In the genomic region with DNA sequence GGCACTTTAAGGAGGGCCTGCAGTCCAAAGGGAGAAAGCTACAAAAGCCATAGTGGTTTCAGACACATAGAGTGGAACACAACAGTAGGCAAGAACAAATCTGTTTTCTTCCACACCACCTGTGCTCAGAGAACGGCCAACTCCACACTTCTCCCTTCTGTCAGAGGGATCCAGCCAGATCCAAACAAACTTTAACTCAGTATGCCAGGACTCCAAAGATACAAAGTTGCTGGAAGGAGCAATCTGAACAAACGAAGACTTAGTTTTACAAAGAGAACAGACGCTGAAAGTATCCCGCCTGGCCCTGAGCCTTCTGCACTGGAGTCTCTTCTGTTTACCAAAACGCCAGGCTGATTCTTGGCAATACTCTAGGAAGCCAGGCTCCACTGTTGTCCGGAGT, we compare ENCODE assay signal across 18 mouse cellular contexts. TPM values are rescaled to one million over a fixed set of nuclear protein-coding genes. Genes with fewer than 3 reads are reported as not detected.
A peak's percentile ranks its signal among the peaks of the same experiment; 100 is the strongest.
DNase-seq lines count a peak whose midpoint lies in the region; TF ChIP-seq lines count a peak whose summit lies in the region.
"Had no signal": no experiment of that assay in that cellular context is flagged by ENCODE, and none has a peak within 500 bp of the region (broad histone marks: within the 10 kb centered on the region; RNA-seq: fewer than 3 reads in every experiment).

No protein-coding gene starts in this region.

- no peak for TF ChIP-seq EP300 in ES-Bruce4 (IDR thresholded peaks at IDR 0.05; ENCODE audit: insufficient read depth, low read depth, low read length)

- H3K9ac ChIP-seq in ES-Bruce4 (ENCODE audit: low read depth, poor library complexity, severe bottlenecking), result no peak overlapping the region
- H3K9ac ChIP-seq: heart, embryonic 12.5 days; hindbrain, embryonic 14.5 days had no signal

- no peak for TF ChIP-seq CTCF in gastrocnemius, adult 2 months (IDR thresholded peaks at IDR 0.05)
- no peak for TF ChIP-seq CTCF in ES-Bruce4 (IDR thresholded peaks at IDR 0.05; ENCODE audit: low read depth, low read length)

- no peak overlapping the region for H3K4me3 ChIP-seq in gastrocnemius, adult 2 months
- no peak overlapping the region for H3K4me3 ChIP-seq in ES-Bruce4 (ENCODE audit: low read depth, low read length)
- H3K4me3 ChIP-seq: embryonic facial prominence, embryonic 10.5 days; heart, embryonic 12.5 days; hindbrain, embryonic 10.5 days had no signal

- TF ChIP-seq POLR2A in ES-Bruce4 (IDR thresholded peaks at IDR 0.05; ENCODE audit: insufficient read depth, low read length), result no peak

- no peaks in the 10 kb centered on the region for H3K27me3 ChIP-seq in ES-Bruce4 (ENCODE audit: control insufficient read depth, insufficient read depth, low read length, poor library complexity, severe bottlenecking)
- H3K27me3 ChIP-seq: heart, embryonic 12.5 days; Patski had no signal

- peaks cover 54% of the 10 kb centered on the region for H3K36me3 ChIP-seq in ES-Bruce4 (ENCODE audit: control insufficient read depth, insufficient read depth, low read length, poor library complexity, severe bottlenecking)

- H3K27ac ChIP-seq in gastrocnemius, adult 2 months, result peak overlapping the region; percentile 31
- peak overlapping the region; percentile 53 for H3K27ac ChIP-seq in ES-Bruce4 (ENCODE audit: insufficient read depth, low read length)
- H3K27ac ChIP-seq: embryonic facial prominence, embryonic 10.5 days; hindbrain, embryonic 10.5 days; hindbrain, embryonic 14.5 days had no signal

- no peak for DNase-seq in gastrocnemius, adult 2 months
- DNase-seq in gastrocnemius, postnatal 36 days, result no peak
- DNase-seq in lung, postnatal 10 days, result peak; percentile 14
- no peak for DNase-seq in lung, postnatal 25 days (ENCODE audit: low spot score)
- peak; percentile 73 for DNase-seq in testis, postnatal 14 days (ENCODE audit: low spot score)
- DNase-seq in frontal cortex, postnatal 14 days (ENCODE audit: low spot score in 2 of 2), result no peak
- DNase-seq: adrenal gland, adult 2 months; adrenal gland, postnatal 25 days; cerebellum, adult 18-20 months; cerebellum, postnatal 10 days; gastrocnemius, postnatal 14 days had no signal

- no peaks in the 10 kb centered on the region for H3K9me3 ChIP-seq in ES-Bruce4 (replicated peaks; ENCODE audit: control insufficient read depth, insufficient read depth, low read length, poor library complexity, severe bottlenecking)
- H3K9me3 ChIP-seq: embryonic facial prominence, embryonic 10.5 days; heart, embryonic 12.5 days; hindbrain, embryonic 10.5 days had no signal

- intact Hi-C loops in gastrocnemius, adult 2 months (cut with DNase I), result no loop called here
- intact Hi-C loops in gastrocnemius, postnatal 36 days (cut with DNase I), result no loop called here

- no peaks in the 10 kb centered on the region for H3K4me1 ChIP-seq in ES-Bruce4 (ENCODE audit: control insufficient read depth, insufficient read depth, low read length)
- H3K4me1 ChIP-seq: embryonic facial prominence, embryonic 10.5 days; hindbrain, embryonic 10.5 days had no signal

RNA-seq across cellular contexts. Expression of a gene that starts 12.7 kb away (rescaled TPM):
- 10 to 100 TPM; 14.0 to 17.2 TPM for total RNA-seq in gastrocnemius, adult 2 months (2021)
- 10 to 100 TPM; 14.3 to 15.0 TPM for total RNA-seq in gastrocnemius, postnatal 36 days (2021)
- polyA plus RNA-seq in ES-Bruce4 (2011; ENCODE audit: insufficient read depth, insufficient read length, low read depth, missing spikeins), result 68.6 and 71.0 TPM in 2 replicates

RNA-seq across cellular contexts. Expression of a gene that starts 31.0 kb away (rescaled TPM):
- 1 to 10 TPM in 1 of 2 experiments, under 1 TPM in 1; 0.97 to 1.3 TPM for total RNA-seq in gastrocnemius, adult 2 months (2021)
- total RNA-seq in gastrocnemius, postnatal 36 days (2021), result under 1 TPM; 0.59 to 0.91 TPM
- polyA plus RNA-seq in ES-Bruce4 (2011; ENCODE audit: insufficient read depth, insufficient read length, low read depth, missing spikeins), result 11.0 and 12.5 TPM in 2 replicates

RNA-seq across cellular contexts. Expression of a gene that starts 45.0 kb away (rescaled TPM):
- total RNA-seq in gastrocnemius, adult 2 months (2021), result 1 to 10 TPM; 6.5 to 8.3 TPM
- 1 to 10 TPM; 5.7 to 6.1 TPM for total RNA-seq in gastrocnemius, postnatal 36 days (2021)
- polyA plus RNA-seq in ES-Bruce4 (2011; ENCODE audit: insufficient read depth, insufficient read length, low read depth, missing spikeins), result 10.8 and 13.6 TPM in 2 replicates
- polyA plus RNA-seq: activated CD4-positive, CD25-positive, alpha-beta regulatory T cell, adult 4 months had no signal

RNA-seq across cellular contexts. Expression of a gene that starts 55.2 kb away (rescaled TPM):
- total RNA-seq in gastrocnemius, adult 2 months (2021), result 10 to 100 TPM; 26.1 to 30.7 TPM
- 10 to 100 TPM; 23.8 to 25.4 TPM for total RNA-seq in gastrocnemius, postnatal 36 days (2021)
- 211 and 233 TPM in 2 replicates for polyA plus RNA-seq in ES-Bruce4 (2011; ENCODE audit: insufficient read depth, insufficient read length, low read depth, missing spikeins)

Comparison
In these comparisons a context has a peak if more than half of its experiments do, and no peak if none do; other contexts are left out.
1. DNase-seq: peak in lung, postnatal 10 days (single experiment) and testis, postnatal 14 days (single experiment); none in gastrocnemius, adult 2 months (single experiment), gastrocnemius, postnatal 36 days (0 of 2), lung, postnatal 25 days (single experiment) and frontal cortex, postnatal 14 days (0 of 2).